Comparison of ENCODE assay signal across 8 mouse cellular contexts in the genomic region with DNA sequence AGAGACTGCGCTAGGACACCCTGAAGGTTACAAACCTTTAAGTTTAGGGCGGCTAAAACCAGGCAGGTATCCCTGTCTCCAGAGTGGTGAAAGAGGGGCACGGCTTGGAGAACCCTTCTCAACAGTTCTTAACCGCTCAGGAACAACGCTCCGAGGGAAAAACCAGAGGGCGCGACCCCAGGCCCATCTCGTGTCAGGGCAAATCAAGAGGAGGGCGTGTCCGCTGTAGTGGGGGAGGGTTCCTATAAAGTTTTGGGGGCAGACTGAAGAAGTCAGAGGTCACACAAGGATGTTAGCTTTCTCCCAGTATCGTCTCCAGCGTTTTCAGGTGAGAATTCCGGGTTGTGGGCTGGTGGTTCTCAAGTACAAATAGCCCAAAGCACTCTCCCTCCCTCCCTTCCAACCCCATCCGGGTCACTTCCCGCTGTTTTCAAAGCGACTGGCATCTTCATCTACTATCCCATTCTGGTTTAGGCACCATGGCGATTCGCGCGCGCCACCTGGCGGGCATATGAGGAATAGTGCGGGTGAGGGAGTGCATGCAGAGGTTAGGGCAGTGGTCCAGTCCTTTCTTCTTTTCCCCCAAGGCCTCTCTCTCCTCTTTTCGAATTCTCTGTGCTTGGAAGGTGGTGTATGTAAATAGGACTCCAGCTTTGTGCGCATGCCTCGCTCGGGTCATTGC. TPM values are rescaled to one million over a fixed set of nuclear protein-coding genes. Genes with fewer than 3 reads are reported as not detected.
DNase-seq lines count a peak whose midpoint lies in the region; ATAC-seq and TF ChIP-seq lines count a peak whose summit lies in the region.

A gene (minus strand): TSS at position 489 of the 682 bp plus-strand sequence.

- peak; percentile 82 for ATAC-seq in hindbrain, embryonic 12.5 days (ENCODE audit: low FRiP score)
- ATAC-seq in lung, postnatal 0 days: peak; percentile 92

- peak; percentile 92 for DNase-seq in NIH3T3 (ENCODE audit: low read depth)
- DNase-seq in cerebellum, postnatal 10 days: peak; percentile 85 to 86
- DNase-seq in frontal cortex, postnatal 10 days (ENCODE audit: low spot score in 2 of 2): peak; percentile 61 to 76
- peak; percentile 78 to 87 for DNase-seq in layer of hippocampus, postnatal 10 days (ENCODE audit: low spot score in 2 of 2)
- DNase-seq in lung, postnatal 0 days (ENCODE audit: low spot score): peak; percentile 87
- DNase-seq in ovary, postnatal 14 days (ENCODE audit: low spot score): peak; percentile 75
- DNase-seq in thymus, postnatal 10 days (ENCODE audit: low spot score in 2 of 2): peak; percentile 20 to 58

- peaks cover 9% of the 10 kb centered on the region; the same call in 1 of the 2 replicates for H3K4me1 ChIP-seq in hindbrain, embryonic 12.5 days
- no peaks in the 10 kb centered on the region for H3K4me1 ChIP-seq in lung, postnatal 0 days (ENCODE audit: insufficient read depth, low read depth, low read length)

- H3K9me3 ChIP-seq in hindbrain, embryonic 12.5 days (replicated peaks): no peaks in the 10 kb centered on the region
- H3K9me3 ChIP-seq in lung, postnatal 0 days (ENCODE audit: low read length): no peaks in the 10 kb centered on the region

- H3K4me2 ChIP-seq in hindbrain, embryonic 12.5 days (replicated peaks): peak within 1 kb of the TSS; percentile 51
- peak within 1 kb of the TSS; percentile 45 for H3K4me2 ChIP-seq in lung, postnatal 0 days (replicated peaks; ENCODE audit: low read depth, low read length)

- TF ChIP-seq CTCF in lung, postnatal 0 days (IDR thresholded peaks at IDR 0.05): peak; percentile 99

- TF ChIP-seq EP300 in lung, postnatal 0 days (IDR thresholded peaks at IDR 0.05): no peak

- H3K27ac ChIP-seq in hindbrain, embryonic 12.5 days: no peak within 1 kb of the TSS
- no peak within 1 kb of the TSS for H3K27ac ChIP-seq in lung, postnatal 0 days (ENCODE audit: low read length)

- no peak within 1 kb of the TSS for H3K9ac ChIP-seq in hindbrain, embryonic 12.5 days
- no peak within 1 kb of the TSS for H3K9ac ChIP-seq in lung, postnatal 0 days (replicated peaks; ENCODE audit: low read depth)

- H3K27me3 ChIP-seq in hindbrain, embryonic 12.5 days: no peaks in the 10 kb centered on the region
- H3K27me3 ChIP-seq in lung, postnatal 0 days (replicated peaks; ENCODE audit: insufficient read depth, low read length): no peaks in the 10 kb centered on the region

- H3K4me3 ChIP-seq in hindbrain, embryonic 12.5 days: peak within 1 kb of the TSS; percentile 16; the same call in 1 of the 2 replicates
- no peak within 1 kb of the TSS for H3K4me3 ChIP-seq in lung, postnatal 0 days (ENCODE audit: low read depth, low read length)

- 5% methylated on average over 28 of the region's 28 CpGs for WGBS in hindbrain, embryonic 12.5 days
- 6% methylated on average over 28 of the region's 28 CpGs for WGBS in lung, postnatal 0 days

- H3K36me3 ChIP-seq in hindbrain, embryonic 12.5 days: no peaks in the 10 kb centered on the region
- H3K36me3 ChIP-seq in lung, postnatal 0 days (ENCODE audit: insufficient read depth, low read length): no peaks in the 10 kb centered on the region

RNA-seq across cellular contexts. Expression of the gene that starts here (rescaled TPM):
- polyA plus RNA-seq in hindbrain, embryonic 12.5 days (2016; fragmentation: Nextera tagmentation; extraction: Ambion mirVana): not detected in 2 replicates
- not detected for total RNA-seq in layer of hippocampus, postnatal 10 days (2021)
- 0.57 and 0.64 TPM in 2 replicates for polyA plus RNA-seq in lung, postnatal 0 days (2015; fragmentation: Nextera tagmentation; extraction: Ambion mirVana)

Comparison
In these comparisons a context has a peak if more than half of its experiments do, and no peak if none do; other contexts are left out.
1. Peak in ATAC-seq, H3K4me3 ChIP-seq and H3K4me2 ChIP-seq in hindbrain, embryonic 12.5 days; RNA of the gene not detected or under 1 TPM.
2. Peak in DNase-seq in layer of hippocampus, postnatal 10 days; RNA of the gene not detected or under 1 TPM.
3. Peak in DNase-seq, ATAC-seq and H3K4me2 ChIP-seq in lung, postnatal 0 days; RNA of the gene not detected or under 1 TPM.
4. DNase-seq: peak in every context shown above with its lines; median percentile 92 in NIH3T3; 87 in lung, postnatal 0 days; 86 in cerebellum, postnatal 10 days; 82 in layer of hippocampus, postnatal 10 days; 75 in ovary, postnatal 14 days; 68 in frontal cortex, postnatal 10 days; 39 in thymus, postnatal 10 days.